Mouse (Mus musculus) brain, adult 2 months (tissue): ENCODE results near the gene Vsig1.
A peak's percentile ranks its signal among the peaks of the same experiment; 100 is the strongest.

Source experiments
- DNase-seq: peaks from one replicate; pipeline ENCODE4 v3.0.0; 2011; ENCODE audit warnings: low read depth, low spot score

Vsig1 gene

GRCm38 (mm10) chrX:140907360-140907759 is at the start of gene Vsig1:
Gene Vsig1, plus strand, starts transcription at chrX:140907608.
- DNase-seq: no peak

GRCm38 (mm10) chrX:140862760-140863159 is 44.6 kb upstream of the Vsig1 start:
- DNase-seq: no peak

GRCm38 (mm10) chrX:140863431-140863830 is 44.0 kb upstream of the Vsig1 start:
- no peak for DNase-seq

- no peak for DNase-seq
Observed at GRCm38 (mm10) chrX:140887193-140887592, 20.2 kb upstream of the Vsig1 start.

GRCm38 (mm10) chrX:140891796-140892195 is 15.6 kb upstream of the Vsig1 start:
- DNase-seq: peak; percentile 43

- DNase-seq: no peak
Observed at GRCm38 (mm10) chrX:140903487-140903886, 3.9 kb upstream of the Vsig1 start.

- DNase-seq: peak; percentile 52
Observed at GRCm38 (mm10) chrX:140921321-140921720, 13.9 kb downstream of the Vsig1 start.

GRCm38 (mm10) chrX:140932066-140932465 is 24.7 kb downstream of the Vsig1 start:
- peak; percentile 16 for DNase-seq

- DNase-seq: no peak
Observed at GRCm38 (mm10) chrX:140933263-140933662, 25.9 kb downstream of the Vsig1 start.

- DNase-seq: no peak
Observed at GRCm38 (mm10) chrX:140936271-140936670, 28.9 kb downstream of the Vsig1 start.

- DNase-seq: no peak
Observed at GRCm38 (mm10) chrX:140953618-140954017, 46.2 kb downstream of the Vsig1 start.

- DNase-seq: peak; percentile 98
Observed at GRCm38 (mm10) chrX:140956272-140956940, 49.0 kb downstream of the Vsig1 start, which contains the start of the genes Psmd10 and Atg4a. Gene Psmd10, minus strand, starts transcription at chrX:140956728. Gene Atg4a, plus strand, starts transcription at chrX:140956907.

GRCm38 (mm10) chrX:140956959-140957358 is 49.6 kb downstream of the Vsig1 start:
- no peak for DNase-seq

GRCm38 (mm10) chrX:140978943-140979342 is 71.5 kb downstream of the Vsig1 start:
- no peak for DNase-seq

- DNase-seq: peak; percentile 65
Observed at GRCm38 (mm10) chrX:140979546-140979945, 72.1 kb downstream of the Vsig1 start.

- DNase-seq: no peak
Observed at GRCm38 (mm10) chrX:140980163-140980562, 72.8 kb downstream of the Vsig1 start.

GRCm38 (mm10) chrX:140983206-140983960 is 76.0 kb downstream of the Vsig1 start:
- DNase-seq: no peak

GRCm38 (mm10) chrX:140984795-140985194 is 77.4 kb downstream of the Vsig1 start:
- peak; percentile 11 for DNase-seq

- DNase-seq: peak; percentile 9
Observed at GRCm38 (mm10) chrX:140985256-140985655, 77.8 kb downstream of the Vsig1 start.
